Mouse (Mus musculus): Measurements from ENCODE around the gene Tpbpa.
"Not testable (repeated sequence)": the region's sequence is repeated elsewhere in the genome, so short reads cannot be mapped to it uniquely, and the experiment has no call there.

Gene Tpbpa

DNA sequence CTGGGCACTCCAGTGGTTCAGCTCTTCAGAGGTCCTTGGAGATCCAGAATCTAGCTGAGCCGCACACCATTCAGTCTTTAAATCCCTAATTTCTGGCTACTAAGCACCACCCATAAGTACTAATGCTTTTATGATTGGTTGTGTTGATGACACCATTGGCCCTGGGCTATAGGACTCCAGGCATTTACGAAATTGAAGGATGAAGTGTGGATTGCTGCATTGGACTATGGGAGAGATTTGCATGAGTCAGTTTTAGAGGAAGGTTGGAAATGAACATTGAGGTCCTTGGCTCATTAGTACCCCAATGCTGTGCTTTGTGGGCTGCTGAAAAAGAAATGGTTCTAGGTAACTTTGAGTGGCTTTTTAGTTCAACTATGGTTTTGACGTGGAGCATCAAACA, at the start of gene Tpbpa:
Tpbpa (minus strand) TSS at position 101 of the 400 bp plus-strand sequence.
- DNase-seq (ENCODE audit: low read depth, low spot score): not testable (repeated sequence)

DNA sequence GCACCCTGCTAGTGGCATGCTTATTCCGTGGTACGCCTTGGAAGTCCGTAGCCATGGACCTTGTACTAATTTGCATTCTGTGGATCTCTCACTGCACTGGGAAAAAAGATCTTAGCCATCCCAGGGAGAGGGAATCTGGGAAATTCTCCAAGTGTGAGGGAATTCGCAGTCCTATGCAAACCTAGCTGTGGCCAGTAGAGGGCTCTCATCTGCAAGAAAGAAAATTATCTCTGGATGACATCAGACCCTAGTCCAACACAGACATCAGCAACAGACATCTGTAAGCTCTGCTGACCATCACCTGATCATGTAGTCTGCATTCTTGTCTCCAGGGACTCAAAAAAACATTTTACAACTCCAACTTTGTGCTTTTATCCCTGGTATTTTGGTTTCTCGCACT, 45.1 kb upstream of the Tpbpa start:
- DNase-seq (ENCODE audit: low read depth, low spot score): not testable (repeated sequence)

DNA sequence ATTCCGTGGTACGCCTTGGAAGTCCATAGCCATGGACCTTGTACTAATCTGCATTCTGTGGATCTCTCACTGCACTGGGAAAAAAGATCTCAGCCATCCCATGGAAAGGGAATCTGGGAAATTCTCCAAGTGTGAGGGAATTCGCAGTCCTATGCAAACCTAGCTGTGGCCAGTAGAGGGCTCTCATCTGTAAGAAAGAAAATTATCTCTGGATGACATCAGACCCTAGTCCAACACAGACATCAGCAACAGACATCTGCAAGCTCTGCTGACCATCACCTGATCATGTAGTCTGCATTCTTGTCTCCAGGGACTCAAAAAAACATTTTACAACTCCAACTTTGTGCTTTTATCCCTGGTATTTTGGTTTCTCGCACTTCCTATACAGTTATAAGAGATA, 30.5 kb upstream of the Tpbpa start:
- DNase-seq (ENCODE audit: low read depth, low spot score): peak; percentile 41

DNA sequence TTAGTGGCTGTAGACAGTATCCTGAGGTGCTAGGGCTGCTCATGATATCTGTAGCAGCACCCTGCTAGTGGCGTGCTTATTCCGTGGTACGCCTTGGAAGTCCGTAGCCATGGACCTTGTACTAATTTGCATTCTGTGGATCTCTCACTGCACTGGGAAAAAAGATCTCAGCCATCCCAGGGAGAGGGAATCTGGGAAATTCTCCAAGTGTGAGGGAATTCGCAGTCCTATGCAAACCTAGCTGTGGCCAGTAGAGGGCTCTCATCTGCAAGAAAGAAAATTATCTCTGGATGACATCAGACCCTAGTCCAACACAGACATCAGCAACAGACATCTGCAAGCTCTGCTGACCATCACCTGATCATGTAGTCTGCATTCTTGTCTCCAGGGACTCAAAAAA, 22.2 kb upstream of the Tpbpa start:
- not testable (repeated sequence) for DNase-seq (ENCODE audit: low read depth, low spot score)

DNA sequence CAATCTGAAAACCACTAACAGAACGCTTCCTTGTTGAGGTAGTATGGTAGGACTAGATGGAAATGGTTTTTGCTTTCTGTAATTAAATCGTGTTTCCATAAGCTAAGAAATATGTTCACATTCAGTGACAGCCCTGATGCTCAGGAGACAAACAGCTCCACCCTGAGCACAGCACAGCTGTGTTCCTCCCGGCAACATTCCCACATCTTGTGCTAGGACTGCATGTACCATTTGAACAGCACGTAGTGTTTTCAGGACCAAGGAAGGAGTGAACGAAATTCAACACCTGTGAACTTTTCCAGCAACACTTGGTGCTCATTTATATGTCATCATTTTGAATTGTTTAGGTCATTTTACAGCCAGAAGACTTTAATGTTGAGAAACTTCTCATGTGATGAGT, 19.9 kb upstream of the Tpbpa start:
- no peak for DNase-seq (ENCODE audit: low read depth, low spot score)

DNA sequence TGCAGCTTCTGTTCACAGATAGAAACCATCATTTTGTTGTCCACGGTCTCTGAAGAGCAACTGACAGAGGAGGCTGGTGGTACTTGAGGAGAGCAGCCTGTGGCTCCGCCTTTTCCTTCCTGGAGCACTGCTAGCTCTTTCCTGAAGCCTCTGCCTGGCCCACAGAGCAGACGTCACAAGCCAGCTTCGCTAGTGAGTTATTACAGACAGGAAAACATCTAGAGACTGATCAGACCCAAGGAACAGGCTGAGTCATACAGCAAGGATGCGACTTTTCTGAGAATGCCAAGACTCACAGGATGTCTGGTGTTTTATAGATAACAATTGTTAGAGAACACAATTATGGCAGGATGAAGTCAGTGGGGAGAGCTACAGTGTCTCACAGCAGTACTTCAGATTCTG, 5.3 kb downstream of the Tpbpa start, which contains the start of the genes Gm49391 and Ctla2a:
Gm49391 (minus strand) TSS at position 72 of the 402 bp plus-strand sequence.
Ctla2a (minus strand) TSS at position 126 of the 402 bp plus-strand sequence.
- no peak for DNase-seq (ENCODE audit: low read depth, low spot score)

DNA sequence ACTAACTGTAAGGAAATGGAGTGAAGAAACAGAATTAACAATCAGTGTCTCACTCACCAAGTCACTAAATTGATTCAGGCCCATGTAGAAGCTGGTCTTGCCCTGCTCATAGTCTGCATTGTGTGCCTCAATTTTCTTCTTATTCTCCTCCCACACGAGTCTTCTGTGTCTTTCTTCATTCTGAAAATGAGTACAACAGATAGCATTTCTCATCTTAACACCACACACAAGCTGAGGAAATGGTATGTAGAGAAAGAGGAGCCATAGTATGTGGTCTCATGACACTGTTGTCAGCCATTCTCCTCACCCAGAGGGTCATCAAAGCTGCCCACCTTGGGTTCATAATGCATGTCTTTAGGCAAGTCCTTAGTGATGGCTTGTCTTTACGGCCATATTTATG, 6.3 kb downstream of the Tpbpa start, which contains the start of gene Gm49393:
Gm49393 (minus strand) TSS at position 101 of the 400 bp plus-strand sequence.
- not testable (repeated sequence) for DNase-seq (ENCODE audit: low read depth, low spot score)

DNA sequence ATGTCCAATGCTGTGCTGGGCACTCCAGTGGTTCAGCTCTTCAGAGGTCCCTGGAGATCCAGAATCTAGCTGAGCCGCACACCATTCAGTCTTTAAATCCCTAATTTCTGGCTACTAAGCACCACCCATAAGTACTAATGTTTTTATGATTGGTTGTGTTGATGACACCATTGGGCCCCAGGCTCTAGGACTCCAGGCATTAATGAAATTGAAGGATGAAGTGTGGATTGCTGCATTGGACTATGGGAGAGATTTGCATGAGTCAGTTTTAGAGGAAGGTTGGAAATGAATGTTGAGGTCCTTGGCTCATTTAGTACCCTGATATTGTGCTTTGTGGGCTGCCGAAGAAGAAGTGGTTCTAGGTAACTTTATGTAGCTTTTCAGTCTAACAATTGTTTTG, 37.0 kb downstream of the Tpbpa start, which contains the start of gene Tpbpb:
Tpbpb (minus strand) TSS at position 101 of the 400 bp plus-strand sequence.
- DNase-seq (ENCODE audit: low read depth, low spot score): not testable (repeated sequence)

DNA sequence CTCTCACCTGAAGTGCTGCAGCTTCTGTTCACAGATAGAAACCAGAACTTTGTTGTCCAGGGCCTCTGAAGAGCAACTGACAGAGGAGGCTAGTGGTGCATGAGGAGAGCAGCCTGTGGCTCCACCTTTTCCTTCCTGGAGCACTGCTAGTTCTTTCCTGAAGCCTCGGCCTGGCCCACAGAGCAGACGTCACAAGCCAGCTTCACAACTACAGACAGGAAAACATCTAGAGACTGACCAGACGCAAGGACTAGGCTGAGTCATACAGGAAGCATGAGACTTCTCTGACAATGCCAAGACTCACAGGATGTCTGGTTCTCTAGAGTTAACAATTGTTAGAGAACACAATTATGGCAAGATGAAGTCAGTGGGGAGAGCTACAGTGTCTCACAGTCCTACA, 44.5 kb downstream of the Tpbpa start, which contains the start of gene Ctla2b:
Ctla2b (minus strand) TSS at position 120 of the 400 bp plus-strand sequence.
- DNase-seq (ENCODE audit: low read depth, low spot score): no peak

DNA sequence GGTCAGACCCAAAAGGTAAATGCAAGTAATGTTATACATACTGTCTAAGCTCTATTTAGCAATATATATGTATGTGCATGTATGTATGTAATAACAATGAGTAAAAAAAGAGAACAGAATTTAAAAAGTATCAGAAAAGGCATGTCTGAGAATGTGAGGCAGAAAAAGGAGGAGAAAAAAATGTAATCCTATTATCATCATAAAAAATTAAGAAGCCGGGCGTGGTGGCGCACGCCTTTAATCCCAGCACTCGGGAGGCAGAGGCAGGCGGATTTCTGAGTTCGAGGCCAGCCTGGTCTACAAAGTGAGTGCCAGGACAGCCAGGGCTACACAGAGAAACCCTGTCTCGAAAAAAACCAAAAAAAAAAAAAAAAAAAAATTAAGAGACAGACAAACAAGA, 45.0 kb downstream of the Tpbpa start, which contains the start of gene Gm49392:
Gm49392 (minus strand) TSS at position 101 of the 400 bp plus-strand sequence.
- DNase-seq (ENCODE audit: low read depth, low spot score): not testable (repeated sequence)

DNA sequence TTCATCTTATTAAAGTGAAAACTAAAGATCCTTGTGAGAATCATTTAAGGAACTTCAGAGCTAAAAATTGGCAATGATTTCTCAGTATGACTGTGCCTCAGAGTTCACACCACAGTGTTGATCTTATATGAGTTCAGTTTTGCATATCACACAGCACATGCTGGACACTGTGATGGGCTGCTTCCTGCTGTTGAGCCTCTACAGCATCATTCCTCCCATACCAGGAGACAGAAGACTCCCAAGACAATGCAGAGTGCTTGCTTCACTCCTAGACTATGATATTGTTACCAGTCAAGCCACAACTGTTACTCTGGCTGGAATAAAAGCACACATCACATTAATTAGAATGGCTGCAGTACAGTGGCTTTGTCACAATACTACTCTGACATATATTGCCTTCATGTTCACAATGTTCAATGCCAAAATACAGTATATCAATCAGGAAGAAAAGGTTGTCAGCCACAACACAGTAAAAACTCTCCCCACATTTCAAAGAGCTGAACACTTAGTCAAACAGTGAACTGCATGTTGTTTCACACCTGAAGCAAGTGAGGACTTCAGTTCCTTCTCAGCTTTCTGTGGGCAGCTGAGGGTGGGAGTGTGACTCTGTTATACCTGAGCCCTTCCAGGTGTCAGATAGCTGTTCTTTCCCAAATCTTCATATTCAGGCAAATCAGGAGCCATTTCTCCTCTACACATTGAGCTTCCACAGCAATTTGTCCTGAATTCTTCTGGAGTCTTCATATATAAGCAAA, 46.2 kb downstream of the Tpbpa start:
- no peak for DNase-seq (ENCODE audit: low read depth, low spot score)

DNA sequence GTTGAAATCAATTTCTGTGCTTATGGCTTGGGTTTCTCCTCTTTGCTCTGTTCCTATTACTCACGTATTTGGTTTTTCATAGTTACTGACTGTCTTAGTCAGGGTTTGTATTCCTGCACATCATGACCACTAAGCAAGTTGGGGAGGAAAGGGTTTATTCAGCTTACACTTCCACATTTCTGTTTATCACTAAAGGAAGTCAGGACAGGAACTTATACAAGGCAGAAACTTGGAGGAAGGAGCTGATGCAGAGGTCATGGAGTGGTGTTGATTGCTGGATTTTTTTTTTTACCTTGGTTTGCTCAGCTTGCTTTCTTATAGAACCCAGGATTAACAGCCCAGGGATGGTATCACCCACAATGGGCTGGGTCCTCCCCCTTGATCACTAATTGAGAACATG, 49.5 kb downstream of the Tpbpa start:
- DNase-seq (ENCODE audit: low read depth, low spot score): no peak

Measured in R1 (cell line).